Mouse (Mus musculus) frontal cortex, postnatal 36 days (tissue): ENCODE results near the gene Sipa1l2.
A peak's percentile ranks its signal among the peaks of the same experiment; 100 is the strongest.

Experiments used
- DNase-seq, 2 experiments: peaks; one replicate each; pipeline ENCODE4 v3.0.0; 2022; ENCODE audit warnings: low spot score in 2 of 2

The Sipa1l2 gene

DNA sequence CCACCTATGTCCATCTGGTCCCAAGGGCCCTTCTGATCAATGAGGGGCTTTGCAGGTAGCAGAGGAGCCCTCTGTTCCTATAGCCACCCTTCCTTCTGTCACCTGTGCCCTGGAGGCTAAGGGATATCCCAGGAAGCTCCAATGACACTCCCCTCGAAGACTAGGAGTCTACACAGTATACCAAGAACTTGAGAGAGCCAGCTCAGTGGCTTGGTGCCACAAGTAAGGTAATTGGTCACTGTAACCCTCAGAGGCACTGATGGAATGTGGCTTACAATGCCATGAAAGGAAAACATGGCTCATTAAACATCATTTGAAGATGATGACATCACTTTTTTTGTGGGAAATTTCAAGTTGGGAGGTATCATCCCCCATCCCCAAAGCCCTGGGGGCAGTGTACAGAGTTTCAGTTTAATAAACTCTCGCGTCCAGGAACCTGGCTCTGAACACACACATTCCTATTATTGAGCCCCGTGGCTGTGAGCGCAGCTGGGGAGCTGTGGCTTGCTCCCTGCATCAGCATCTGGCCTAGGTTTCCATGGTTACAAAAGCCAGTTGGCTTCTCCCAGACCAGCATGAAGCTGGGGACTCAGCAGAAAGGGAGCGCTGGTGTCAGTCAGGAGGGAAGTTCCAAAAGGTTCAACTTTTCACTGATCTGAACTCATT is 104.3 kb downstream of the Sipa1l2 start:
- DNase-seq, result peak in 1 of 2 experiments; percentile 11

DNA sequence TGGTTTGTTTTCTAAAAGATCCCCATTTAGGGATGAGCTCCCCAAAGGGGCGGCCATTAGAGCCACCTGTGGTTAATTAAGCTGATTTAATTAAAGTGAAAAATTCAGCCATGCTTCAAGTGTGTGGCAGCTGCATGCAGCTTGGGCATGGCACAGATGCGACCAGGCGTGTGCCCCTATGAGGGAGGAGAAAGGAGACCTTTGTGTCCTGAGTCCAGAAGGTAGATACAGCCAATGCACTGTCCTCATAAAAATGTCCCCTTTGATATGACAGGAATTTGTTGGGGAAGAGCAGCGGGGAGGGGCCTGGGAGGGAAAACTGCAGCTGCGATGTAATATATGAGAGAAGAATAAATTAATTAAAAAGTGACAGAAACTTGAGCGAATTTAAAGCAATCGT is 106.7 kb downstream of the Sipa1l2 start:
- no peak for DNase-seq

DNA sequence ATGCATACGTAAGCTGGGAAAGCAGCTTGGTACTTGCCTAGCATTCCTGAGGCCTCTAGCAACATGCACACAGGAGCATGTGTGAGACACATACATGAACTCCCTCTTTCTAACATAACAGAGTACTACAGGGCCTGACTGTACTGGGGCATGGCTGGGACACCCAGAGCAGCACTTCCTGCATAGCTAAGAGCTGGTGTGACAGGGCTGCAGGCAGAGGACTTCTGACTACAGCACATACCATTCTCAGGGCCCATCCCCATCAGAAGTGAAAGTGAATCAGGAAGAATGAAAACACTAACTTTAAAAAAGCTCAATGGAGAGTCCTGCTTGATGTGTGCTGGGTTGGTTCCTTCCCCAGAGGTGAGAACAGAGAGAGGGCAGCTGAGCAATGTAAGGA is 108.1 kb downstream of the Sipa1l2 start:
- DNase-seq, result no peak

DNA sequence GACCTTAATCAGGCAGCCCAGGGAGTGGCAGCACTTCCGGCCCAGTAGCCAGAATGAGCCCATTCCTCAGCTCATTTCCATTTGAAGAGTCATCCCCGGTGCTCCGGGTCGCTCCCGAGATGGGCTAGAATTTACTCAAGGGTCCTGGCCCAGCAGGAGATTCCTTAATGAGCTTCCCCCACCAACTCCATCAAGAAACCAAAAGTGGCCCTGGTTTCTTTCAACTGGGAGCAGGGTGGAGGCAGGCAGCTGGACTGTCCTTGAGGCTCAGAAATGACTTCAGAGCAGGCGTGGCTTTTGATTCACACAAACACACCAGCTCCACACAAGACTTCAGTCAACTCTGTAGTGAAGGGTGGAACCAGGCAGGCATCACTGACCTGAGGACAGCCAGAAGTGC is 109.0 kb downstream of the Sipa1l2 start:
- no peak for DNase-seq

DNA sequence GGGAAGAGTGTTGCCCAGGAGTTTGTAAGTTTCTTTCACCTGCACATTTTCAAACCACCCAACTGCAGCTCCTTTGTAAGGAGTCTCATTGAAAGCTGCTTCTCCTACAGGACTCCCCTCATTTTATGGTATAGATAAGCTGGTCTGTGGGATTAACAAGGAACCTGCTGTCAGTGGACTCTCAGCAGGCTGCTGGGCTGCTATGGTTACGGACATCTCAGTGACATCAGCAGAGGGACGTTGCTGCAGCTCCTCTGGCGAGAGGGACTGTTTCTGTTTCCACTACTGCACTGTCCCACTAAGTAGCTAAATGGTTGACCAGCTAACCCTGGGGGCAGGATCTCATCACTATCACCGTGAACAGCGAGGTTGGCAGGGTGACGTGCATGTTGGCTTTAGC is 120.6 kb downstream of the Sipa1l2 start:
- no peak for DNase-seq

DNA sequence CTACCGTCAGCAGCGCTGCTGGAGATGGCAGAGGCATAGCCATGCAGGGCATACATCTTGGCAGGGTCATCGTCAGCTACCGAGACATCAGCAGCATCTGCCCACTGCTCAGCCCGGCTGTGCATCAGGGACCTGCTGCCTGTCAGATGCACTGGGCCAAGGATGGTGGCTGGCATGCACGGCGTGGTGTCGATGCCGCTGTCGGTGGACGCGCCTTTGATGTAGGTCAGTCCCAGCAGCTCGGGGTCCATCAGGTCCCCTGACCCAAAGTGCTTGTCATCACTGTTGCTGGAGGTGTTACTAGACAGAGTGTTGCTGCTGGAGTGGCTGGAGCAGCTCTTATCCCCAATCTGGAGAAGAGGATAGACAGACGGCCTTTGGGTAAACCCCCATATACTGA is 122.1 kb downstream of the Sipa1l2 start:
- DNase-seq, result no peak

DNA sequence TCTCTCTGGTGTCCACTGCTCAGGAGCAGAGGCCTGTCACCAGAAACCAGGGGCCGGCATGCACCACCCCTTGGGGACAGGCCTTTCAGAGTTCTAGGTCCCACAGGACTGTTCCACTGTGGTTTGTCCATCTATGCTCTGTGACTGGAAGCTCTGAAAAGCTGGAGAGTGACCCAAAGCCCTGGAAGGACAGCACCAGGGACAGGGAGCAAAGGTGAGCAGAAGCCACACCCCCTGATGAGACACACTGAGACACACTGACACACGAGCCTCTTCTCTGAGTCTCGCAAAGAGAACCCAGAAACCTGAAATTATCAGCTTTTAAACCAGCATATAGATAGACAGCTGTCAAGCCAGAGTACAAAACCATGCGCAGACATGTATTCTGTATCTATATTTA is 123.4 kb downstream of the Sipa1l2 start:
- DNase-seq, result no peak

DNA sequence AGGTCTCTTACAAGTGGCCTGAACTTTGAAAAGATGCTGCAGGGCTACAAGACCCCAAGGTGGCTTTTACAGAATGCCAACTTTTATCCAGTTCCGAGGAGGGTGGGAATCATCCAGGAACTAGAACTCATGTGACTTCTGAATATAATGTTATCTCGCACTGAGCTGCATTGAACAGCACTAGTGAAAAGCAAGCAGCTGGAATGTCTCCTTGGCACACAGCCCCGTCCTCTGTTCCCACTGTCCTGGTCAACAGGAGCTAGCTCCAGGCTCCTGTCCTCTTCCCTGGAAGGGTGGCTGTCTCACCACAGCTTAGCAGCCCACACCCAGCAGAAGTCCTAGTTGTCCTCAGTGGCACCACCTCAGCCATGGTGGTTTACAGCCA is 124.4 kb downstream of the Sipa1l2 start:
- no peak for DNase-seq

DNA sequence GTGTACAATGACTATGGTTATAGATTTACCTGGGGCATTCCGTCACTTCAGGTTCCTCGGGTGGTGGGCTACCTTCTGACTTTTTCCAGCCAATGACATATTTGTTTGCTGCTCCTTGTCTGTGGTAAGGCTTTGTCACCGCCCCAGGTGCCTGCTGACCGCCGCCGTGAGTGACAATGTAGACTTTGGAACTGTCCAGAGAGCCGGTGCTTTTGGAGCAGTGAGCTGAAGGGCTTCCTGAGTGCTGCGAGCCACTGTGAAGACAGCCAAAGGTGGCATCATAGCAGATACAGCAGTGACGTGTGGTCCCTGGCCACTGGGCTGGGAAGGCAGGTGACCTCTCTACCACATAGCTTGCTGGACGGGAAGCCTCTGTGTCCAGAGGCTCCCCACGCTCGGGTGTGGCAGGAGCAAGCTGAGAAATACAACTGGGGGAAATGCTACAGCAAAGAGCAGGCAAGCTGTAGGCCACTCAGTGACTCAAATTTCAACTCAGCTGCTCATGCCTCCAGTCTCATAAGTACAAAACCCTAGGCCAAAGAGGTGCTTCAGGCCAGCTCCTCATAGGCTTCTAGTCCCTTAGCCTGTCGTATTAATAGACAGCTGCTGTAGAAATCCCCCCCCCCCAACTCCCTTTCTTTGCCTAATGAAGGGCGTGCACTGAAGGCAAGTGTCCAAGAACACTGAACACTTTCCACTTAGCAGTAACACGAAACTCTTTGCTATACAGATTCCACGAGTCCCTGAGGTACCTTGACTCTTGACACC is 125.0 kb downstream of the Sipa1l2 start:
- DNase-seq, result no peak

DNA sequence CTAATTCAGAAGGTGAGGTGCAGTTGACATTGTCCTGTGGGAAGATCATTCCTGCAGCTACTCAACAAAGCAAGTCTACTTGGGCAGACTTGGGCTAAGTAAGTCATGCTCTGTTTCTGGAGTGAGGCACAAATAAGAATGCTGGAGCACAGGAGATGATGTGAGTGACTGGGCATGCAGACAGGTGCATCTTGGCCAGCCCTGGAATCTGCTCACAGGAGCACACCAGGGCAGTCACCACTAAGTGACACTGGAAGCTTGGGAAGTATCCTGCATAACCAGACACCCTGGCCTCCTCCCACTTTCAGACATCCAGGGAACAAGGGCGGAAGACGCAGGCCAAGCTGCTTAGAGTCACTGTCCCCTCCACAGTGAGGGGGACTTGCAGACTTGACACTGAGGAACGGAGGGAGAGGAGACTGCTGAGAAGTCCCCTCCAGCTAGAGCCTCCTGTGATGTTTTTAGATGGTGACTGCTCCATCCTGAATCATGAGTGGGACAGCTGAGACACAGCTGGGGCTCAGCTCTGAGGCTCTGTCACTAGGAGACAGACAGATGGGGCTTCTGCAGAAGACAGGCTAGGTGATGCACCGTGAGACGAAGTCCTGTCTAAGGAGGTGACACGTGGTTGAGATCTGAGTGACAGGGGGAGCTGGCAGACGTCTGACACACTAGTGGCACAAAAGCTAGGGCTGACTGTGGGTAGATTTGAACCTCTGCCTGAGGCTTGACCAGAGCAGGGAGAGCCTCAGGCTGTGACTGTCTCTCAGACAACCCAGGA is 134.1 kb downstream of the Sipa1l2 start:
- DNase-seq, result no peak

DNA sequence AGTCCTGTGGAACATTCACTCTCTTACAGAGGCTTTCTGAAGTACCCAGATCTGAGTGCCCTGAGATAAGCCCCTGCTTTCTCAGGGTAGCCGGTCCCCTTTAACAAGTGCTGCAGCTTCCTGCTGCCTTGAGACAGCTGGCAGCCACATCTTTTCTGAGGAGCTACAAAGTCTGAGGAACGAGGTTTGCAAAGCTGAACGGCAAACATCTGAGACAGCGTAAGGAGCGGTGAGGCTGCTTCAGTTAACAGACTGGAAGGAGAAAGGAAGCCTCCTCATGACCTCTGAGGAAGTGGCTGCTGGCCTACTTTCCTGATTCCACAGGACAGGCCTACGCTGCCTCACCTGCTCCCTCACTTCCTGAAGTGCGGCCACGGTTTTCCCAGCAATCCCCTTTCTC is 135.5 kb downstream of the Sipa1l2 start:
- no peak for DNase-seq

DNA sequence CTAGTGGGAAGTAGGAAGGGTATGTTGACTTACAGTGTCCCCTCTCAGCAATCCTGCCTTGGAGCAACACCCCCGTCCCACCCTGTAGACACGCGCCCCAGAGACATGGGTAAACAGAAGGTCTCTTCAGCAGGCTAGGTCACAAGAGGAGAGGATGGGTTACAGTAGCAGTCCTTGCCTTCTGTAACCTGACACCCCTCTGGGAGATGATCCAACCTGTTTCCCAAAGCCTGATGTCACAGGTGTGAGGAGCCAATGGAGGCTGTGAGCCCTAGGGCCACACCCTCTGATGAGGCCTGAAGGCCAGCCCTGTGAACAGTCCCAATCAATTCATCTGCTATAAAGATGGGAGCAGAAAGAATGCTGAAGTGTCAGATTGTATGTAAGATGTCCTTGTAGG is 138.3 kb downstream of the Sipa1l2 start:
- no peak for DNase-seq

DNA sequence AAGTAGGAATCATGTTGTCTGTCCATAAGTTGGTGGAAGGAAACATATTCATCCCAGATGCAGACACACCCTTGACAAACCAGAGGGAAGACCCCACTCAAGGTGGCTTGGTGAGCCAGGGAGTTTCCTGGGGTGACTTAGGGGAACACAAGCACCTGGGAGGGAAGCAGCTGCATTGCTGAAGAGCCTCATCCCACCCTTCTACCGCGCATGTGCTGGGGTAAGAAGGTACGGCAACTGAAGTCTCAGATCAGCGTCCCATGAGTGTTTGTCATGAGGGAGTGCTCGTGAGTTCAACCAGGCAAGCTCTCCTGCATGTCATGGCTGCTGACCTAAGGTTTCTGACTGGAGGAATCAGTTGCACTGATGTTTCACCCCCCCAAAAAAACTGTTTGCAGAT is 138.8 kb downstream of the Sipa1l2 start:
- no peak for DNase-seq

DNA sequence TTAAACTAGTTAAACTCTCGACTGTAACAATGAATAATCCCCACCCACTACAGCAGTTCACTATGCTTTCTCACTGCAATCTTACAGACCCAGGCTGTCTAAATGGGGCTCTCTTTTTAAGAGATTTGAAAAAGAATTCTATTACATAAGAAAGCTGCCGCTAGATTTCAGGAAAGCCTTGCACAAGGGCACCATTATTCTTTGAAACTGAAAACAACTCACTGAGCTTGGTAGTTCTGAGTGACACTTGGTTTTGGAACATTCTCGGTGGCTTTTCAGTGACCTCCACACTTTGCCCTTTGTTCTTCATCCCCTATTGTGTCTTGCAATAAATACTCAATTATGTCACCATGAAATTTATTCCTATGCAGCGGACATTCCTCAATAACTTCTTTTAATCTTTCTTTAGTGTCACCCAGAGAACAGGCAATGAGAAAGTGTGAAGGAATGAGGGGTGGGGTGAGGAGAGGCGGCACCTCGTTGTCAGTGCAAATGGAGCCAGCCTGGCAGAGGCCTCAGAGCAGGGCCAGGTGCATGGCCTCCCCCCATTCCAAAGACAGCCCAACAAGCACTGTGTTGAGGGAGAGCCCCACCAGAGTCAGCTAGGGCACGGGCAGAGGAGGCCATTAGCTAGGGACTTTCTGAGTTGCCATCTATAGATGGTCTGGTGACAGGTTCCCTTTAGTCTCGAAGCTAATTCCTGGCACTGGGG is 140.5 kb downstream of the Sipa1l2 start:
- no peak for DNase-seq

DNA sequence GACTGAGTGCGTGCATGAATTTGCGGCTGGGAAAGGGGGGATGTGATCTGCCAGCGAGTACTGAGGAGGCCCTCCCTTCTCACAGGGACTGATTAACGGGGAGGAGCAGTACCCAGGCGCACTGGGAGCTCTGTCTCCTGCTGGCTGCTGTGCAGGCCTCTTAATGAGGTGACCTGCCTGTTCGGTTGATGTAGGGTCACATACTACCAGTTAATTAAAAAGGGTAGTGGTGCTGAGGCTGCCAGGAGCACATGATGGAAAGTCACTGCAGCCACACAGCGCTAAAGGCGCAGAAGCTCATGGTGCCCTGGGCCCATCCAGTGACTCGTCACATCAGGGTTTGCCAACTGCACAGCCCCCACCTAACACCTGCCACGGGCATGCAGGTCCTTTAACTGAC is 145.7 kb downstream of the Sipa1l2 start:
- no peak for DNase-seq

DNA sequence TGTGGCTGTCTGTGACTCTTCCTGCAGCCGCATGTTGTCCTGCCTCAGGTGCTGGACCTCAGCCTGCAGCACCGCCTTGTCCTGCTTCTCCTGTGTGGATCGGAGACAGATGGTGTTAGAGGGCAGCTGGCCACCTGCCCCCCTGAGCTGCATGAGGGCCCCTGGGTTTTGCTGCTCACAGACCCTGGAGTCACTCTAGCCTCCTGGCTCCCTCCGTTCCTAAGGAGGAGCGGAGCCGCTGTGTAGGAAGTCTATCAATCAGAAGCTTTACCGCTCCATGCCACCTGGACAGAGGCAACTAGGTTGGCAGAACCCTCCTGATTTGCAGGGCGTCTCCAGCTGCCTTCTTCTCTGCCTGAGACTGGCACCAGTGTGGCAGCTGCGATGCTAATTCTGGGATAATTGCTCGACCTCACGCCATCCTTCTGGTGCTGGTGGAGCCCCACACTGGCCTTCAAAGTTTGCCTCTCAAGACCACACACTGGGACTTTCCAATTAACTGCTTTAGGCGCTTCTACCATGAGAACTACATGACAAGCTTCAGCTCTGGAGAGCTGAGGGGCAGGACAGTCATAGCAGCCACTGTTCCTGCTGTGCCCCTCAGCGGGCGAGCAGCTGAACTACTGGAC is 150.3 kb downstream of the Sipa1l2 start:
- no peak for DNase-seq

DNA sequence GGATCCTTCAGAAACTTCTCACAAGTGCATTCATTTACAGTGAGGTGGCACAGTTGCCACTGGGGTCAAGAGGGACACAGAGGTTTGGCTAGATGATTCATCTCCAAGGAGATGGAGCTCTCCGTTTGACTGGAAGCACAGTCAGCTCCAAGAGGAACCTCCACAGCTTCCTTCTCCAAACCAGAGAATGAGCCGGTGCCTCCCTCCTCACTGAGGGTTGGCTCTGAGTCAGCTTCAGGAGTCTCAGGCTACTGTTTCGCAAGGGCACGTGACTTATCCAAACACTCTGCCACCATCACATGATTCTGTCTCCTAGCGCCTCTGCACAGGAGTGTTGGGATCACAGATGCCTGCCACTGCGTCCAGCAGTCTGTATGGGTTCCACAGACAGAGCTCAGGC is 153.5 kb downstream of the Sipa1l2 start:
- peak in 1 of 2 experiments; percentile 29 for DNase-seq

DNA sequence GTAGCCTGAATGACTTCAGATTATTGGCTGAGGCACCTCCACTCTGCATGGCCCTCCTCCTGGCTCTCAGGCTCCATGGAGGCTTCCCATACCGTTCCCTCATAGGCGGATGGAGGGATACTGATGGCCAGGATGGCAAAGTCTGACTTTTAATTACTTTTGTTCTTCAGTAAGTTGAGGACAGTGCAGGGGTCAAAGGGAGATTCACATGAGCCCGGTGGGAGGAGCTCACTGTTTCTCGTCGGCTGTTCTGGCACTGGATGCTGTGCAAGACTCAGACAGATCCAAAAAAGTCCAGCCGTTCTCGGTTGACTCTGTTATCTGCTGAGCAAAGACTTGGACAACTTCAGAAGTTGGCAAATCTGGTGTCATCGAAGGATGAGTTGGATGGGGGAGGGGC is 155.0 kb downstream of the Sipa1l2 start:
- DNase-seq, result no peak

DNA sequence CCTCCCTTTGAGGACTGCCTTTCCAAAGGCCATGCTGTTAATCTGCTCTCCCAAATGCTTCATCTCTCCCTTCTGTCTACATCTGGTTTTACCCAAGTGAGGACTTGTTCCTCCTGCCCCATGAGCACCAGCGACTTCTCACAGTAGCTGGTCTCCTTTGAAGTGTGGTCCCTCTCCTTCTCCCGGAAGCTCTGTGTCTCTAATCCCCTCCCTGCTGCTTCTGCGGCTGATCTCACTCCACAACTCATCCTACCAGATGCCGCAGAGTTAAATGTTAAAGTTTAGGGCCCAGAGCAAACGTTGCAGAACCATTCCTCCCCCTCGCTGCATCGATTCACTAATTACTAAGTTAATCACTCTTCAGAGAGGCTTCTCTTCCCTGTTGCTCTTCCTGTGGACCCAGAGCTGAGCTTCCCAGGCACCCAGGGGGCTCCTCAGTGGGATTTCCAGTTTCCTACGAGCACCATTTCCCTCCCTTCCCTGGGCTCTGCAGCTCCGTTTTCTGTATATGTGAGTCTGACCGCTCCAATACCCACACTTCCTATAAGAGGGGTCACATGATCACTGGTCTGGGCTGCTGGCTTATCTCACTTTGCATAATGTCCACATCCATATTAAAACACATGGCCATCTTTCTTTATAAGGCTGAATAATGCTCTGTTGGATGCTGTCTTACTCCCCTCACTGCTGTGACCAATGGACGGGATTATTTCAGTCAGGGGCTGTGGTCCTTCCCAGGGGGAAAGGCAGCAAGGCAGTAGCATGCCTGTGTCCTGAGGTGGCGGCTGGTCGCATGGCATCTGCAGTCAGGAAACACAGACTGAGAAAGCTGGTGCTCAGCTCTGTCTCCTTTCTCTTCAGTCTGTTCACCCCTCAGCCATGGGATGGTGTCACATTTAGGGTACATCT is 156.4 kb downstream of the Sipa1l2 start:
- no peak for DNase-seq

DNA sequence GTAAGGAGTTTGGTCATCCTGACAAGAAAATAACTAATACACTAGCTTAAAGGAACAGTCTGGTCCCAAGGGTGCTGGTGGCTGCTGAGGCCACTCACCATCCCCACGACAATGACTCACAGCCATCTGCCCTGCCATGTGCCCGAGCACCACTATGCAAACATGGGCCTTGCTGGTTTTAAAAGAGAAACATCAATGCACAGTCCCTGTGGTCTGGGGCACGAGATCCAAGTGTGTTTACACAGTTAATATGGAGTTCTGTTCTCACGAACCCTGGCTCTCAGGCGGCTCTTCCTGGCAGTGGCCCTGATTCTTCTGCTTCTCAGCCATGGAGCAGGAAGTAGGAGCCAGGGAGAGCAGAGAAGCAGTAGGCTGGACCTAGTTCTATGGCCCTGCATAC is 159.0 kb downstream of the Sipa1l2 start:
- no peak for DNase-seq

DNA sequence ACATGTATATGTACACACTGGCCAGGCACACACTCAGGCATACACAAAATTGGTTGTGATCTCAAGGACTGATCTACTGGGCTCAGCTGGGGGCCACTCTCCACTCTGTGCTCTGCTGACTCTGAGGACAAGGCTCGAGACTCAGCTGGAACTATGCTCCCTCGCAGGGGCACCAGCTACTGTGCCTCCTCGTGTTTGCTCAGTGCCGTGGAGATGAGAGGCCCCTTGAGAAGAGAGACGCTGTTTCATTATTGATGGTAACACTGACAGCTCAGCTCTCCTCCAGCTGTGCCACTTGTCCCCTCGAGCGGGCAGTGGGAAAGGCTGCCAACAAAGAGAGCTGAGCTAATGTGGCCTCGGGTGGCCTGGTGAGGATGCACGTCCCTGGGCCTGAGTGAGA is 161.9 kb downstream of the Sipa1l2 start:
- DNase-seq, result no peak
